Mouse (Mus musculus) midbrain, embryonic 16.5 days (tissue): ENCODE measurements around the gene Cep126. TPM values are rescaled to one million over a fixed set of nuclear protein-coding genes. Genes with fewer than 3 reads are reported as not detected.

Experiments used
- ATAC-seq: fragments of 200-750 bp; cut with Nextera tagmentation; 2 replicates; pipeline ENCODE4 v1.8.0; 2017; ENCODE audit warnings: moderate TSS enrichment
- H3K27ac ChIP-seq: fragments of 300-500 bp; sonication (generic); 2 replicates; pipeline ENCODE4 v1.5.1; 2014; ENCODE audit warnings: mild to moderate bottlenecking, low read length, mixed read lengths
- H3K27me3 ChIP-seq: fragments of 300-500 bp; sonication (generic); 2 replicates; pipeline ENCODE4 v1.6.1; 2014; ENCODE audit warnings: low read depth, low read length, mixed read lengths; ENCODE audit not compliant: control insufficient read depth, insufficient read depth
- H3K36me3 ChIP-seq: fragments of 300-500 bp; sonication (generic); 2 replicates; pipeline ENCODE4 v1.6.1; 2014; ENCODE audit warnings: mild to moderate bottlenecking, low read length, moderate library complexity, mixed read lengths; ENCODE audit not compliant: control insufficient read depth, insufficient read depth
- H3K4me1 ChIP-seq: fragments of 300-500 bp; sonication (generic); 2 replicates; pipeline ENCODE4 v1.6.1; 2014; ENCODE audit warnings: mild to moderate bottlenecking, low read length, mixed read lengths; ENCODE audit not compliant: control insufficient read depth, insufficient read depth
- H3K4me2 ChIP-seq: fragments of 300-500 bp; sonication (generic); 2 replicates; pipeline ENCODE4 v1.6.1; 2014; ENCODE audit warnings: mild to moderate bottlenecking, low read length, mixed read lengths
- H3K4me3 ChIP-seq: fragments of 300-500 bp; sonication (generic); 2 replicates; pipeline ENCODE4 v1.5.1; 2014; ENCODE audit warnings: low read depth, mild to moderate bottlenecking, low read length, moderate library complexity, mixed read lengths
- H3K9ac ChIP-seq: fragments of 300-500 bp; sonication (generic); 2 replicates; pipeline ENCODE4 v1.6.1; 2014; ENCODE audit warnings: low read depth, low read length, mixed read lengths
- H3K9me3 ChIP-seq: fragments of 300-500 bp; sonication (generic); replicated peaks from 2 replicates; pipeline ENCODE4 v1.6.1; 2014; ENCODE audit warnings: mild to moderate bottlenecking, low read length, mixed read lengths; ENCODE audit not compliant: control insufficient read depth, poor library complexity, severe bottlenecking
- WGBS: fragments of 180-500 bp; shearing (Covaris S2); extraction: QIAGEN DNeasy Blood & Tissue Kit; methylation state at CpG from one replicate; pipeline ENCODE4 v1.1.7; 2014; 5-methylcytosine and 5-hydroxymethylcytosine counted together
- polyA plus RNA-seq: library from polyadenylated mRNA; unstranded; fragments of >200 nt; fragmentation: Nextera tagmentation; extraction: Ambion mirVana; gene quantifications from 2 replicates; pipeline ENCODE4 v1.2.1, GENCODE M21; 2015

The Cep126 gene
- polyA plus RNA-seq = 4.1 TPM in 2 replicates

GRCm38 (mm10) chr9:8134117-8134574 lies at the start of gene Cep126:
Cep126 (minus strand) TSS chr9:8134294.
- peak within 1 kb of the TSS; percentile 89 for H3K4me3 ChIP-seq
- H3K4me1 ChIP-seq = peaks cover 9% of the 10 kb centered on the region
- H3K9ac ChIP-seq = peak within 1 kb of the TSS; percentile 80
- WGBS = 2% methylated on average over 64 of the region's 72 CpGs
- peak within 1 kb of the TSS; percentile 74 for H3K4me2 ChIP-seq
- peak; percentile 99 for ATAC-seq
- peak within 1 kb of the TSS; percentile 65 for H3K27ac ChIP-seq
- H3K9me3 ChIP-seq = no peaks in the 10 kb centered on the region
- no peaks in the 10 kb centered on the region for H3K27me3 ChIP-seq
- H3K36me3 ChIP-seq = no peaks in the 10 kb centered on the region

- H3K9me3 ChIP-seq = no peaks in the 10 kb centered on the region
- H3K9ac ChIP-seq = no peak overlapping the region
- no peaks in the 10 kb centered on the region for H3K36me3 ChIP-seq
- H3K27me3 ChIP-seq = no peaks in the 10 kb centered on the region
- H3K27ac ChIP-seq = no peak overlapping the region
- 90% methylated on average over 3 of the region's 3 CpGs for WGBS
- H3K4me3 ChIP-seq = no peak overlapping the region
- no peaks in the 10 kb centered on the region for H3K4me1 ChIP-seq
- no peak for ATAC-seq
- no peak overlapping the region for H3K4me2 ChIP-seq
These were observed 45.5 kb upstream of the Cep126 start for GRCm38 (mm10) chr9:8179554-8179953.

GRCm38 (mm10) chr9:8177099-8177498 lies 43.0 kb upstream of the Cep126 start:
- Histone ChIP-seq H3K27me3 (no peaks in the 10 kb centered on the region), H3K36me3 (no peaks in the 10 kb centered on the region), H3K4me3 (no peak overlapping the region), H3K27ac (no peak overlapping the region), H3K9me3 (no peaks in the 10 kb centered on the region), H3K4me1 (no peaks in the 10 kb centered on the region), H3K9ac (no peak overlapping the region), H3K4me2 (no peak overlapping the region)
- WGBS = 66% methylated on average over 3 of the region's 3 CpGs
- ATAC-seq = no peak

GRCm38 (mm10) chr9:8157011-8157410 lies 22.9 kb upstream of the Cep126 start:
- no peak overlapping the region for H3K4me2 ChIP-seq
- no peak for ATAC-seq
- H3K27ac ChIP-seq = no peak overlapping the region
- H3K36me3 ChIP-seq = no peaks in the 10 kb centered on the region
- H3K27me3 ChIP-seq = no peaks in the 10 kb centered on the region
- WGBS = 85% methylated on average over 2 of the region's 2 CpGs
- H3K4me3 ChIP-seq = no peak overlapping the region
- no peak overlapping the region for H3K9ac ChIP-seq
- no peaks in the 10 kb centered on the region for H3K9me3 ChIP-seq
- H3K4me1 ChIP-seq = no peaks in the 10 kb centered on the region

GRCm38 (mm10) chr9:8139501-8139900 lies 5.4 kb upstream of the Cep126 start:
- Histone ChIP-seq H3K9me3 (no peaks in the 10 kb centered on the region; the same call in 1 of the 2 replicates), H3K4me1 (peaks cover 4% of the 10 kb centered on the region; the same call in 1 of the 2 replicates), H3K36me3 (no peaks in the 10 kb centered on the region), H3K27me3 (no peaks in the 10 kb centered on the region), H3K9ac (no peak overlapping the region), H3K4me2 (no peak overlapping the region), H3K4me3 (no peak overlapping the region), H3K27ac (no peak overlapping the region)
- ATAC-seq = no peak
- WGBS = 86% methylated on average over 1 of the region's 1 CpGs

GRCm38 (mm10) chr9:8133586-8134115 lies 443 bp downstream of the Cep126 start:
- Histone ChIP-seq H3K4me1 (peaks cover 9% of the 10 kb centered on the region), H3K27ac (peak overlapping the region; percentile 65; the same call in 1 of the 2 replicates), H3K36me3 (no peaks in the 10 kb centered on the region), H3K9ac (peak overlapping the region; percentile 80), H3K4me3 (peak overlapping the region; percentile 89), H3K27me3 (no peaks in the 10 kb centered on the region), H3K9me3 (no peaks in the 10 kb centered on the region), H3K4me2 (peak overlapping the region; percentile 74)
- ATAC-seq = peak; percentile 49; the same call in 1 of the 2 replicates
- 2% methylated on average over 22 of the region's 22 CpGs for WGBS

- H3K9me3 ChIP-seq = no peaks in the 10 kb centered on the region
- H3K4me1 ChIP-seq = no peaks in the 10 kb centered on the region
- no peak for ATAC-seq
- H3K4me2 ChIP-seq = no peak overlapping the region
- WGBS = 90% methylated on average over 8 of the region's 8 CpGs
- H3K27me3 ChIP-seq = no peaks in the 10 kb centered on the region
- H3K27ac ChIP-seq = no peak overlapping the region
- H3K9ac ChIP-seq = no peak overlapping the region
- H3K4me3 ChIP-seq = no peak overlapping the region
- peaks cover 3% of the 10 kb centered on the region; the same call in 1 of the 2 replicates for H3K36me3 ChIP-seq
These were observed 10.6 kb downstream of the Cep126 start for GRCm38 (mm10) chr9:8123495-8123894.

- peaks cover 3% of the 10 kb centered on the region; the same call in 1 of the 2 replicates for H3K9me3 ChIP-seq
- no peak overlapping the region for H3K4me2 ChIP-seq
- no peaks in the 10 kb centered on the region for H3K4me1 ChIP-seq
- H3K27ac ChIP-seq = no peak overlapping the region
- no peak for ATAC-seq
- H3K9ac ChIP-seq = no peak overlapping the region
- 97% methylated on average over 5 of the region's 5 CpGs for WGBS
- H3K4me3 ChIP-seq = no peak overlapping the region
- H3K36me3 ChIP-seq = peaks cover 20% of the 10 kb centered on the region
- no peaks in the 10 kb centered on the region for H3K27me3 ChIP-seq
These were observed 19.6 kb downstream of the Cep126 start for GRCm38 (mm10) chr9:8114516-8114915.

- H3K27me3 ChIP-seq = no peaks in the 10 kb centered on the region
- no peaks in the 10 kb centered on the region for H3K9me3 ChIP-seq
- H3K9ac ChIP-seq = no peak overlapping the region
- ATAC-seq = no peak
- H3K36me3 ChIP-seq = peaks cover 4% of the 10 kb centered on the region; the same call in 1 of the 2 replicates
- 92% methylated on average over 4 of the region's 4 CpGs for WGBS
- no peak overlapping the region for H3K27ac ChIP-seq
- no peak overlapping the region for H3K4me3 ChIP-seq
- no peaks in the 10 kb centered on the region for H3K4me1 ChIP-seq
- no peak overlapping the region for H3K4me2 ChIP-seq
These were observed 31.0 kb downstream of the Cep126 start for GRCm38 (mm10) chr9:8103050-8103449.
